Mouse (Mus musculus): Measurements from ENCODE around the gene Crb1.

Gene Crb1

DNA sequence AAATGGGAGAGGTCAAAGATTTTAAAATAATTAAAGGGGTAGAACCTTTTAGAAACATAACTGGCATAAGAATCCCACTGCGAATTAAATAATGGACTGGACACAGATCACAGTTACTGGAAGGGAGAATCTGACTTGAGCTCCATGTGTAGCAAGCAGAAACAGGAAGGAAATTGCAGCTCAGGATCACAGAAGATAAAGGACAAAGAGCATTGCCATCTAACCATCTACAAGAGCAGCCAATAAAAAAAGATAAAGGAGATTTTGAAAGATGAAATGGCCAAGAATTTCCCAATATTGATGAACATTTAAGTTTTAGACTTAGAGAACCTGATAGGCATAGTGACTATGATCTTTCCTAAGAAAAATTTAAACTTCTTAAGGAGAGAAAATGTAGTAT, 112.7 kb downstream of the Crb1 start:
- no peak for TF ChIP-seq GATA4 (IDR thresholded peaks at IDR 0.05; ENCODE audit: insufficient replicate concordance, low read length)

DNA sequence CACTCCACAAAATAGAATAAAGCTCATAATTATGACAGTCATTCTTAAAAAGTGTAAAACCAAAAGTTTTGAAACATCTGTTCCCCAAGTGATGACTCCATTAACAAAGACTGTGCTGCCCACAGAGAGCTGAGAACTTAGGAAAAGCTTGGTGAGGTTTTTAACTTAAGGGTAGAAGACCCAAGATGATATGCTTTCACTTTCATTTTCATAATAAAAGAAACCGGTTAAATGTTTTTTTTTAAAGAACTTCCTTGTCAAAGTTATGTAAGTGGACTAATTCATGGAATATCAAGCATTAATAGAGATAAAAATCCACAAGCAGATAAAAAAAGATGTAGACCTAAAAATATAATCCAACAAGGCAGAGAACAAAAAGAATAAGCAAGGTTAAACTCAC, 113.7 kb downstream of the Crb1 start:
- no peak for TF ChIP-seq GATA4 (IDR thresholded peaks at IDR 0.05; ENCODE audit: insufficient replicate concordance, low read length)

DNA sequence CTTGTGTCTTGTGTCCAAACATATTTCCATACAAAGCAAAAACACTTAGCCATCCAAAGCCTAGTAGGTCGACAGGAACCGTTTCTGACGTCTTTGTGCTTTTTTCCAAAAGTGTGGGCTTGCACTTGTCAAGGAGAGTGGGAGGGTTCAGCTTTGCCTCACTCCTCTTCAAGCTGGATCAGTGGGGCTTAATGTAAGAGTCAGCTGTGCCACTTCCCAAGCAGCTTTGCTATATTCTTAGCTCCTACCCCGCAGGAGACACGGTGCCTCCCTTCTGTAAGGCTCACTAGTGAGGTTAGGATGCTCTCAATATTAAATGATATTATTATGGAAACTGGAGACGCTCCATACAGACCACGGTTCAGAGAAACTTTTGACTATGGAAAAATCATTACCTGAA, 121.3 kb downstream of the Crb1 start:
- no peak for TF ChIP-seq GATA4 (IDR thresholded peaks at IDR 0.05; ENCODE audit: insufficient replicate concordance, low read length)

DNA sequence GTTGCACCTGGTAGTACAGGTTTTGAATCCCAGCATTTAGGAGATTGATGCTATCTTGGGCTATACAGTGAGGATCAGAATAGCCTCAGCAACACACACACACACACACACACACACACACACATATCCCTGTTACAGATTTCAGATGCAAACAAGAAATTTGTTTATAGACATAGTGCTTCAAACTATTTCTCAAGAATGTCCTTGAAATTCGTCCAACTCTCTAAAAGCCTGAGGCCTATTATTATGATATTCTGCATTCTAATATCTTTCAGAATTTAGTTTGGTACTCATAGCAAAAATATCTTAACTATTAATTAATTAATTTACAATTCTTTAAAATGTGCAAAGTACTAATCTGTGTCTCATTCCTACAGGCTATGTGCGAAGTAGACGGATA, 124.9 kb downstream of the Crb1 start:
- TF ChIP-seq GATA4 (IDR thresholded peaks at IDR 0.05; ENCODE audit: insufficient replicate concordance, low read length): no peak

DNA sequence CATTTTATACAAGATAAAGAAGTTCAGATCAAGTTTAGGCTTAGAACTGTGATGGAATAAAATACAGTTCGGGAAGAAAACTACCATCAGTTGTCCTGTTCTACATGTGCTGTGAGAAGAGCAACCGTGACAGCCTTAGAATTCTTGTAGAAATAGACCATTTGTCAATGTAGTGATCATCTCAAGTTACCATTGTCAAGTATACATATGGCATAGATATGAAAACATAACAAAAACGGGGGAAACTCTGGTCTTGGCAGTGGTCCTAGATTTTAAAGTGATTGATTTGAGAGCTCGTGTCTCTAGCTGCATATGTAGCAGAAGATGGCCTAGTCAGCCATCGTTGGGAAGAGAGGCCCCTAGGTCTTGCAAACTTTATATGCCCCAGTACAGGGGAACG, 127.7 kb downstream of the Crb1 start:
- TF ChIP-seq GATA4 (IDR thresholded peaks at IDR 0.05; ENCODE audit: insufficient replicate concordance, low read length): no peak

DNA sequence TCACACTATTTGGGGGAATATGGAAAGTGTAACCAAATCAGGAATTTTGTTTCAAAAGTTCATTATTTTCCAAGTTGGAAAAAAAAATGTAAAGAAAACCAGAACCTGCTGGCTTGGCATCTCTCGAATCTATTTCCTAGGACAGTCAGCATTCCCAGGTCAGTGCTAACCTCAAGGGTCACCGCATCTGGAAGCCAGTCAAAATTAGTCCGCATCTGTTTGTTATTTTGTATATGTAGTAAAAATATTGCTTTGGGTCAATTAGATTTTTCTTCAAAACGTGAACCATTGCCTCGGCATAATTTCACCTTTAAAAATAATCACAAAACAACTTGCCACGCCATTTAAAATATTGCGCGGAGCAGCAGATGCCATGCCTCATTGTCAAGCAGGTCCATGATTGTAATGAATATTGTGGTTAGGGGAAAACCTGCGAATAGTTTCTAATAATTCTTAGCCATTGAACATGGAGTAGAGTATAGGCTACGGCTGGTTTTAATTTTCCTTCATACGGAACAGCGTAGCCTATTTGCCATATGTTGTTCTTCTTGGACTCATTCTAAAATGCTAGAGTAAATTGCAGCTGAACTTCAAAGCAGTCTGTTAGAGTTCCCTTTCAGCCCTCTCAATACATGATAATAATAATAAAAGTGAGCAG, 130.0 kb downstream of the Crb1 start:
- TF ChIP-seq GATA4 (IDR thresholded peaks at IDR 0.05; ENCODE audit: insufficient replicate concordance, low read length): no peak

DNA sequence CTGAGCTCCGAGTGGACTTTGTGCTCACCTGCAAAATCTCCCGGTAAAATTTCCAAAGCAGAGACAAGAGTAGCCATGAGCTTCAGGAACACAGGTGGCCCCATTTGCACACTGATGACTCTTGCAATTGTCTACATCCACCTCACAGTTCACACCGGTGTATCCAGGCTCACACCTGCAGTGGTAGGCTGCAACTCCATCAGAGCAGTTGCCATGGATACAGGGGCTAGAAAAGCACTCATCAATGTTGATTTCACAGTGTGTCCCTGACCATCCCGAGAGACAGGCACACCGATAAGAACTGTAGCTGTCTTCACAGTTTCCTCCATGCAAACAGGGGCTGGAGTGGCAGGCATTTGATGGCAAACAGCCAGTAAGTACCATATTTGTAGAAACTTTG, 140.1 kb downstream of the Crb1 start:
- TF ChIP-seq GATA4 (IDR thresholded peaks at IDR 0.05; ENCODE audit: insufficient replicate concordance, low read length): no peak

DNA sequence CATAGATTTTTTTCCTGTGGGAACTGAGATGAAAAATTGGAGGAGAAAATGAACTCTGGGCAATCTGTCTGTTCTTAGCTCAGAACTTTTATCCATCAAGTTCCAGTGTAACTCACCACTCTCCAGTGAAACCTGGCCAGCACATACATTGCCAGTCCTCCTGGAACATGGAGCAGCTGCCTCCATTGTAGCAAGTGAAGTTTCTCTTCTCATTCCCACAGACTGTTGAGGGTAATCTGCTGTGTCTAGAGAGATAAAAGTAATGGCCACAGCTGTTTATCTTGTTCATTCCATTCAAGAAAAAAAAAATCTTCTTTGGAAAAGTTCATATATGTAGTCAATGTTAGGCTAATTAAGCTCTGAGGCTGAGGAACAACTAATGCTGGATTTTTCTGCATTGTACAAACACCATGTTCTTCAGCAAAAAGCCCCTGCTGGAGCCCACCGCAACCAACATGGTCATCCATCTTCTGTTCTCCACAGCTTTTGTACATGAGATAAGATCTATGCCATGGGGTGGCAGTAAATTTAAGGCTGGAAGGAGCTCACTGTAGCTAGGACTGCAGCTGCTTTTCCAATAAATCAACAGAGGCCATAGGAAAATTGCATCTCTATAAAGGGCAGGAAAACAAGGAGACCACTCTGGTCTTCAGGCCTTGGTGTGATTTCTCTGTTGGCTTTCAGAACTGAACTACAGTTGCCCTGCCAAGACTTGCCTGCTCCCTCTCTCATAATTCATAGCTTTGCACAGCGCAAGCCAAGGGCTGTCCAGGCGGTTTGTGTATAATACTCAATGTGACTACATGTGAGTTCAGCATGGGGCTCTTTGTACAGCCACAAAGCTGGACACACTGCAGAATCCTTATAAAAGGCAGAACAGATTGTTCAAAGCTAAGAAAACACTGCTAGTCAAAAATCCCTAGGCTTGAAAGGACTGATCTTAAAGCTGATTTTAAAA, 142.0 kb downstream of the Crb1 start:
- no peak for TF ChIP-seq GATA4 (IDR thresholded peaks at IDR 0.05; ENCODE audit: insufficient replicate concordance, low read length)

DNA sequence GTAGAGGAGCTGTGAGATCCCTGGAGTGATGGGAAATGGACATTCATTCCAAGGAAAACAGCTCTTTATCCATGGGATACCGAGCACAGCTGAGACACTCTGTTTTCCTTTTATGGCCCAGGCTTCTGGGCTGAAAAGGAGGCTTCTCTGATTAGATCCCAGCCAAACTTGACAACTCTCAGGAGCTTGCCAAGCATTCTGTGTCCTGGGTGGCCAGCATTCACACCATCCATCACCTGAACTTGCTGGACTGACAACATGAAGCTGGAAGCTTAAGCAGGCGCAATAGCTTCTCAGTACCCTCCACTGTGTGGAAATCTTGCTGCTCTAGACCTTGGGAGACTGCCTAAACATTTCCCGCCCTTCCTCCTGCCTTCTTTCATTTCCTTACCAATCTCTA, 144.3 kb downstream of the Crb1 start:
- no peak for TF ChIP-seq GATA4 (IDR thresholded peaks at IDR 0.05; ENCODE audit: insufficient replicate concordance, low read length)

DNA sequence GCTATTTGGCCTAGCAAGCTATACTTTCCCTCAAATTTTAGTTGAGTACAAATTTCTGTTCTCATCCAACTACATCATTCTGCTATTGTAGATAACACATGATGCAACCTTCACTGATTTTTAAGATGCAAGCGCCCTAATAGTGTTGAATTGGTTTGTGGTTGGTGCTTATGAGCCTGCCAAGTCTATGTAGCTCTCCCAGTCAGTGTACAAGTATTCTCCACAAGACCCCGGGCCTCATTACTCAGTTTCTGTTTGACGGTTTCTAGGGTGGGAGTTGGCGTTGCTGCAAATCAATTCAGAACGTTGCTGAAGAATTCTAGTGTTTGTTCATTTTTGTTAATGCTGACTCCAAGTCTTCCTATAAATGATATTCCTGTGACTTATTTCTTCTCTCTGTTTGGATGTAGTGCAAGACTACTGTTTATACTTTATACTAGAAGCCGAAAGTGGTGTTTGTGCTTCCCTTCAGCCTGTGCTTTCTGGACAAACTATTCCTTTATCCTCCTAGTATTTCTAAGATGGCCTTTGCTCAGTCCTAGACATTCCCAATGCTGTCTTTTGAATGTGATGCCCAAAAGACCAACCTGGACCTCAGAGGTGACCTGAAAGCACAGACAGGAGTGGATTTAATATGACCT, 152.5 kb downstream of the Crb1 start:
- no peak for TF ChIP-seq GATA4 (IDR thresholded peaks at IDR 0.05; ENCODE audit: insufficient replicate concordance, low read length)

DNA sequence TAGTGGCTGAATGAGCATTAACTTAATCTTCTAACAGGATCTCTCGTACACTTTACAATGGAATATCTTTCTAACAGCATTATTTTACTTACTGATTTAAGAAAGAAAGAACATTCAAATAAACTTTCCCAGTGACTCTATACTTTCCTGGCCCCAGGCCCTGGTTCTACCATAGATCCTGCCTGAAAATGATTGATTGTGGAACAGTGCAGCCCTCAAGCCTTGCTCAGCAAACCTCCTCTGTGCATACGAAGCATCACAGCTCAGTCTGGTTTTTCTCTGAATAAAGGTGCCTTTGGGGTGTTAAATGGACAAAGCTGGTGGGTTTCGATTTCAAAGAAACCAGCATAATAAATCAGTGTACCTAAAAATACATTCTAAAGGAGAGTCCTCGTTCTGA, 153.1 kb downstream of the Crb1 start:
- TF ChIP-seq GATA4 (IDR thresholded peaks at IDR 0.05; ENCODE audit: insufficient replicate concordance, low read length): no peak

DNA sequence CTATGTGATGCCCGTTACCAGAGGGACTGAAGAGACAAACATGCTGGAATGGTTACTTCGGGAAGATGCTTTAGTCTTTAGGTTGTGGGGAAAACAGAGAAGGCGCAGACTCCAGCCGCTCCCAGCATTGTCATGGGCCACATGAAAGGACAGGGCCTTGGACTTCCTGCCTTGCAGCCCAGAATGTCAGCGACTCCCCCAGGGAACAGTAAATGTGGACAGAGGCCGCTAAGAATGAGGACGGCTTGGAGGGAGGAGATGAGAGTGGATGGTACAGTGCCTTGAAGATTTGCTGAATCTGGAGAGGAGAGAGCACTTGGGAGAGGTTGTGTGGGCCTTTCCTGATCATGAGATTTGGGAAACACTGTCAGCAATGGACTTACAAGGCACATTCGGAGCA, 161.6 kb downstream of the Crb1 start:
- TF ChIP-seq GATA4 (IDR thresholded peaks at IDR 0.05; ENCODE audit: insufficient replicate concordance, low read length): no peak

DNA sequence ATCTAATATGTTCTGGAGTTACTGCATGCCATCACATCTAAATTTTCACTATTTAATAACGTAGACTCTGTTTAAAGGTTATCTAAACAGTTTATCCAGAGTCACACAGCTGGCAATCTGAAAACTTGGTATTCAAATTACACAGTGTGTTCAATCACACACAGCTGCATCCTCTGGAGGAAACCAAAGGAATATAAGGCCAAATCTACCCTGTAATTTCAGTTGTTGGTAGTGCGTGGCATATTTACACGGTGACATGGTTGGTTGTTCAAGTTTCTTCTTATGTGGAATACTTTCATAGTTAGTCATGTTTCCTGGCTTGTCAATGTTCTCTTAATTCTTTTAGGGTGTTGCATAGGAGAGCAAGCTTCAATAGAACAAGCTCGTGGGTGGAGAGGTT, 166.4 kb downstream of the Crb1 start:
- TF ChIP-seq GATA4 (IDR thresholded peaks at IDR 0.05; ENCODE audit: insufficient replicate concordance, low read length): no peak

DNA sequence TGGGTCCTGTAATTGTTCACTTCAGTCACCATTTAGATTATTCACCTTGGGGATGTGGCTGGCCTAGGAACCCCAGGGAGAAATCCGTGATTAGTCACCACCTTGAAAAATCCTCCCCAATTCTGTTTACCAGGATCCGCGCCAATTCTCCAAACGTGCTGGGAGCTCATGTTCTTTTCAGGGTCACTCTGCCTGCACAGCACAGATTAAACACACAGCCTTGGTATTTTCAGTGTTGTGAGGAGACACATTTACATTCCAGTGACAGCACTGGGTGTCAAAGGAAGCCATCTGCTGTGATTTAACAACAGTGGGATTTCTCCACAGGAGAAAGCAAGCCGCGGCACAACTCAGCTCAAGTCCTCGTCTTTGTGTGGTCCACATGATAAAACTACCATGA, 167.1 kb downstream of the Crb1 start:
- TF ChIP-seq GATA4 (IDR thresholded peaks at IDR 0.05; ENCODE audit: insufficient replicate concordance, low read length): no peak

DNA sequence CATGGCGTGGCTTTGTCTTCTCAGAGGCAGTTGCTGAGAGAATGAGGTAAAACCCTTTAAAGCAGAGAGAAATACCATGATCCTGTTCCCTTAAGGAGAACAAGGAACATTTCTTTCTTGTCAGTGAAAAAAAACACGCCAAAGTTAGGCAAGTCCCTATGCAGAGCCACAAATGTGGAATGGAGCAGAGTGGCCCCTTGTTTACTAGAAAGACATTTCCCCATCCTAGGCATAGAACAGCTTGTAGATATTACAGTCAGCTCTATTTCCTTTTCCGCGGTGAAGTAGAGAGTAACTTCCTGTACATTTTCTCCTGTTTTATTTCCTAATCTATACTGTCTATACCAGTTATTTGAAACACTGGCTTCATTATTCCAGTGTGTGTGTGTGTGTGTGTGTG, 170.6 kb downstream of the Crb1 start:
- TF ChIP-seq GATA4 (IDR thresholded peaks at IDR 0.05; ENCODE audit: insufficient replicate concordance, low read length): no peak

DNA sequence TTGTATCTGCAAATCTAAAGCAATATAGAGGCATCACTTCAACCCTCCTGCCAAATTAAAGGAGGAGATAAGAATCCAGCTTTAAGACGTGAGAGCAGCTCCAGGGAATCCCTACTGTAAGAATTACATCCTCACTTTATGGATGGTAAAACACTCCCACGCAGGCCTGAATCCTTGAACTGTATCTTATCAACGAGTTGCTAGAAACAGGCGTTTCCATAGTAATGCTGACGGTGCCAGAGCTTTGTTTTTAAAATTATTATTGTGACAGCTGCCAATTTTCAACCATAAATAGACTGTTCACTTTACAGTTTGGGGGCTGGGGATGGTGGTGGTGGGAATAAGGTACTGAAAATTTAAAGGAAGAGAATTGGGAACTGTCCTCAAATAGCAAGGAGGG, 173.9 kb downstream of the Crb1 start:
- TF ChIP-seq GATA4 (IDR thresholded peaks at IDR 0.05; ENCODE audit: insufficient replicate concordance, low read length): no peak
